ENCODE assay signal across 17 mouse cellular contexts in genomic region chr5:115991717-115992116, GRCm38 (mm10).
"Had no signal": no experiment of that assay in that cellular context is flagged by ENCODE, and none has a peak within 500 bp of the region (broad histone marks: within the 10 kb centered on the region; RNA-seq: fewer than 3 reads in every experiment).

No protein-coding gene starts in this region.

- ATAC-seq: midbrain, embryonic 16.5 days had no signal

- H3K27me3 ChIP-seq: midbrain, embryonic 12.5 days; neural tube, embryonic 13.5 days; neural tube, embryonic 15.5 days had no signal

- H3K4me1 ChIP-seq: midbrain, embryonic 12.5 days; neural tube, embryonic 13.5 days; neural tube, embryonic 15.5 days had no signal

- DNase-seq: lung, adult 18-20 months; lung, embryonic 14.5 days; lung, postnatal 10 days; lung, postnatal 4 days; midbrain, embryonic 14.5 days; retina, postnatal 1 day; right cerebral cortex, postnatal 14 days; right cerebral cortex, postnatal 4 days; spleen, adult 18-20 months; thymus, adult 18-20 months; thymus, postnatal 14 days; thymus, postnatal 36 days had no signal

- H3K9ac ChIP-seq: lung, embryonic 14.5 days; midbrain, embryonic 12.5 days; neural tube, embryonic 13.5 days; neural tube, embryonic 15.5 days had no signal

- H3K4me3 ChIP-seq: midbrain, embryonic 12.5 days; myocyte; neural tube, embryonic 13.5 days; neural tube, embryonic 15.5 days had no signal

- H3K4me2 ChIP-seq: lung, embryonic 14.5 days; midbrain, embryonic 12.5 days; neural tube, embryonic 13.5 days; neural tube, embryonic 15.5 days had no signal

- H3K27ac ChIP-seq: midbrain, embryonic 12.5 days; neural tube, embryonic 13.5 days; neural tube, embryonic 15.5 days had no signal
